Mouse (Mus musculus): ENCODE measurements at regions not wholly inside any gene's neighbourhood (a gene's known extent, or its start where the extent isn't known, plus 50 kb on each side); places are given as distances from the start of the nearest gene placed in this dataset.

DNA sequence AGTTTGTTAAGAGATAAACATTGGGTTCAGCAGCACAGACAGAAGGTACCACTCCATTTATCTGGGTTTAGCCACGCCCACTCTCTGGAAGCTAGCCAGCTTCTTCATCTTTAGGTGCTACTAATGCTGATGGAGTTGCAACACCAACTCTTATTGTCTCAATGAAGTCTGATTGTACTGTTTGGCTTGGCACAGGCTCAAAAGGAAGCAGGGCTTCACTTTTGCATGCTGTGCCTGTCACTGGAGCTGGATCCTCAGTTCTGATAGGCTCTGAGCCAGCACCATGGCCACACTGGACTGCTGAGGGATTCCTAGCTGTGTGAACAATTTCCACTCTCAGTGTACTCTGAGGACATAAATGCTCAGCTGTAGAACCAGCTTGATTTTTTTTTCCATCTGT, 320.7 kb downstream of the Tbx15 start:
- TF ChIP-seq POLR2A (IDR thresholded peaks at IDR 0.05; ENCODE audit: borderline replicate concordance, extremely low read depth, insufficient read depth, insufficient read length, poor library complexity, severe bottlenecking) = no peak
- no peak for TF ChIP-seq CTCF (IDR thresholded peaks at IDR 0.05; ENCODE audit: borderline replicate concordance, extremely low read depth, insufficient read depth, insufficient read length)

Measured in brain, embryonic 14.5 days (tissue).